In the genomic region with DNA sequence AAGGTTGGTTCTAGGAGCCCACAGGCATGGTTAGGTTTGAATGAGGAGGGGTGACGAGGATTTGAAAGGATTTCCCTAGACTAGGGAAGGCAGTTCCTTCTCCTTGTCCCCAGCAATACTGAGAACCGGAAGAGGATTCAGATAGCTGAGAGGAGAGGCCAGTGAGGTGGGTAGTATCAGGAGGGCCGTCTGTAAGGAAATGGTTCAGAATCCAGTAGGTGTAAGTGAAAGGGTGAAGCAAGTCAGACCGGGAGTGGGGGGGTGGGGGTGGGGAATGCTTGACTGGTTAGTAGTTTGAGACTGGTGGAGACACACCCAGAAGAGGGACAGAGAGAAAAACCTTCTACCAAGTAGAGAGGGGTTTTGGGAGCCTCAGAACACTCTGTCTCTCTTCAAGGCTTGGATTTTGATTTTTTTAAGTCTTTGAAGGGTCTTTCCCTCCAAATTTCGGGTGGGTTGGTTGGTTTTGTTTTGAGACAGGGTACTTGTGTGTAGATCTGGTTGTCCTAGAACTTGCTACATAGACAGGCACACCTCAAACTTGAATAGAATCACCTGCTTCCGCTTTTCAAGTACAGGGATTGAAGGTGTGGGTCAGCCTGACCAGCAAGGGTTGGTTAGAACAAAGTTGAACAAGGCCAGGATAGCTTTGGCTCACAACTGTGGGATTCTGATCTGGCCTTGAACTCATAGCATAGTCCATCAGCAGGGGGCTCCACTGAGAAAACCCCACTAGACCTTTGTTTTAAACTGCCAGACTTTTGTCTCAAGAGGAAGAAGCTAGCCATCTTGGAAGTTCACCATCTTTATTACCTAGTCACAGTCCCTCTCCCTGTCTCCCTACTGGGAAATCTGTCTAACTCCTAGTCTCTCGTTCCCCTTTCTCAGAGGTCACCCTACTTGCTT, we compare ENCODE assay signal across 12 mouse cellular contexts. TPM values are rescaled to one million over a fixed set of nuclear protein-coding genes. Genes with fewer than 3 reads are reported as not detected.
DNase-seq lines count a peak whose midpoint lies in the region; ATAC-seq and TF ChIP-seq lines count a peak whose summit lies in the region.
"Had no signal": no experiment of that assay in that cellular context is flagged by ENCODE, and none has a peak within 500 bp of the region (broad histone marks: within the 10 kb centered on the region; RNA-seq: fewer than 3 reads in every experiment).

No protein-coding gene starts in this region.

- TF ChIP-seq EP300 in MEL (IDR thresholded peaks at IDR 0.05; ENCODE audit: low read depth in 1 of 2, low read length in 2 of 2) = 0 out of 4 replicates have a peak, but pooled peaks of 1 of the 2 experiments have one; percentile 1

- H3K9me3 ChIP-seq in kidney, postnatal 0 days (replicated peaks; ENCODE audit: low read length) = no peaks in the 10 kb centered on the region
- no peaks in the 10 kb centered on the region for H3K9me3 ChIP-seq in MEL (replicated peaks; ENCODE audit: insufficient read depth, low read length)
- H3K9me3 ChIP-seq in liver, embryonic 13.5 days (replicated peaks) = no peaks in the 10 kb centered on the region
- H3K9me3 ChIP-seq: embryonic facial prominence, embryonic 15.5 days; neural tube, embryonic 13.5 days had no signal

- peaks cover 5% of the 10 kb centered on the region; the same call in 1 of the 2 replicates for H3K4me1 ChIP-seq in kidney, postnatal 0 days (replicated peaks; ENCODE audit: insufficient read depth, low read length)
- peaks cover 4 to 17% of the 10 kb centered on the region in 2 experiments for H3K4me1 ChIP-seq in MEL (ENCODE audit: control insufficient read depth in 1 of 2, insufficient read depth in 2 of 2, low read length in 2 of 2)
- H3K4me1 ChIP-seq in liver, embryonic 13.5 days (replicated peaks) = peaks cover 30% of the 10 kb centered on the region

- no peak overlapping the region for H3K27ac ChIP-seq in kidney, postnatal 0 days
- peak overlapping the region; percentile 73 for H3K27ac ChIP-seq in MEL (ENCODE audit: control insufficient read depth, low read depth, low read length)
- H3K27ac ChIP-seq in liver, embryonic 13.5 days = no peak overlapping the region
- H3K27ac ChIP-seq: embryonic facial prominence, embryonic 15.5 days; neural tube, embryonic 13.5 days had no signal

- H3K27me3 ChIP-seq in kidney, postnatal 0 days (ENCODE audit: insufficient read depth, low read length) = 0 out of 2 replicates have a peak, but pooled peaks cover 4% of the 10 kb centered on the region
- H3K27me3 ChIP-seq in MEL (ENCODE audit: control insufficient read depth in 1 of 2, insufficient read depth in 2 of 2, low read length in 2 of 2) = no peaks in the 10 kb centered on the region
- peaks cover 19% of the 10 kb centered on the region for H3K27me3 ChIP-seq in liver, embryonic 13.5 days

- no peak for DNase-seq in kidney, postnatal 0 days (ENCODE audit: low spot score)
- no peak for DNase-seq in kidney, postnatal 14 days
- DNase-seq in MEL (ENCODE audit: low read depth, low spot score) = peak; percentile 78
- DNase-seq in liver, embryonic 13.5 days = peak; percentile 17
- peak; percentile 50 to 74 for DNase-seq in spleen, postnatal 4 days (ENCODE audit: low spot score in 2 of 2)
- no peak for DNase-seq in layer of hippocampus, adult 9-11 months
- no peak for DNase-seq in embryo, embryonic 11 days
- no peak for DNase-seq in ovary, postnatal 10 days (ENCODE audit: low spot score)
- DNase-seq: heart, adult 11 months; kidney, postnatal 36 days had no signal

- 76% methylated on average over 7 of the region's 7 CpGs for WGBS in kidney, postnatal 0 days
- WGBS in liver, embryonic 13.5 days (ENCODE audit: insufficient replicate concordance) = 31% methylated on average over 7 of the region's 7 CpGs

- H3K4me2 ChIP-seq in kidney, postnatal 0 days (ENCODE audit: low read length) = no peak overlapping the region
- H3K4me2 ChIP-seq in liver, embryonic 13.5 days = peak overlapping the region; percentile 36
- H3K4me2 ChIP-seq: embryonic facial prominence, embryonic 15.5 days; neural tube, embryonic 13.5 days had no signal

- peak; percentile 34; the same call in 1 of the 2 replicates for TF ChIP-seq CTCF in kidney, postnatal 0 days (IDR thresholded peaks at IDR 0.05; ENCODE audit: low read depth)
- peak; percentile 46 to 67 (median 67) for TF ChIP-seq CTCF in MEL (IDR thresholded peaks at IDR 0.05 in 2 of 3, conservative IDR thresholded peaks at IDR 0.05 in 1 of 3; ENCODE audit: control insufficient read depth in 1 of 3, insufficient read depth in 1 of 3, low read depth in 2 of 3, low read length in 3 of 3, poor library complexity in 1 of 3, severe bottlenecking in 1 of 3)

- TF ChIP-seq POLR2A in MEL (IDR thresholded peaks at IDR 0.05; ENCODE audit: control insufficient read depth in 1 of 2, insufficient read depth in 1 of 2, low read depth in 1 of 2, low read length in 2 of 2, poor library complexity in 1 of 2) = no peak; a peak in 1 of 4 replicates

- no peaks in the 10 kb centered on the region for H3K36me3 ChIP-seq in kidney, postnatal 0 days (ENCODE audit: insufficient read depth, low read length)
- H3K36me3 ChIP-seq in MEL (ENCODE audit: control insufficient read depth in 1 of 2, insufficient read depth in 2 of 2, low read length in 2 of 2) = peaks cover 0 to 12% of the 10 kb centered on the region in 2 experiments; a peak in 2 of 4 replicates
- H3K36me3 ChIP-seq in liver, embryonic 13.5 days = no peaks in the 10 kb centered on the region
- H3K36me3 ChIP-seq: embryonic facial prominence, embryonic 15.5 days; neural tube, embryonic 13.5 days had no signal

- ATAC-seq in kidney, postnatal 0 days (replicated peaks; ENCODE audit: low FRiP score, low read depth) = no peak
- no peak for ATAC-seq in liver, embryonic 13.5 days (ENCODE audit: low read depth)

- TF ChIP-seq RAD21 in MEL (IDR thresholded peaks at IDR 0.05; ENCODE audit: low read depth, low read length) = peak; percentile 6; the same call in 1 of the 2 replicates

- H3K9ac ChIP-seq in kidney, postnatal 0 days (ENCODE audit: low read depth, low read length) = no peak overlapping the region
- H3K9ac ChIP-seq in MEL (ENCODE audit: control insufficient read depth, low read depth, low read length, poor library complexity, severe bottlenecking) = peak overlapping the region; percentile 63
- H3K9ac ChIP-seq in liver, embryonic 13.5 days = no peak overlapping the region
- H3K9ac ChIP-seq: embryonic facial prominence, embryonic 15.5 days; neural tube, embryonic 13.5 days had no signal

- H3K4me3 ChIP-seq in kidney, postnatal 0 days (replicated peaks; ENCODE audit: low read depth, low read length) = no peak overlapping the region
- H3K4me3 ChIP-seq in MEL (ENCODE audit: control insufficient read depth in 1 of 2, insufficient read depth in 1 of 2, low read depth in 2 of 2, low read length in 2 of 2) = peak overlapping the region; percentile 63 to 85
- H3K4me3 ChIP-seq in liver, embryonic 13.5 days (replicated peaks) = 0 out of 2 replicates have a peak overlapping the region, but pooled peaks have one; percentile 32
- H3K4me3 ChIP-seq: embryonic facial prominence, embryonic 15.5 days; neural tube, embryonic 13.5 days had no signal

- no peaks in the 10 kb centered on the region for H3K79me2 ChIP-seq in MEL (ENCODE audit: control insufficient read depth, insufficient read depth, low read length, poor library complexity)

TF ChIP-seq in MEL, 35 proteins besides CTCF, POLR2A, EP300 and RAD21:
- TF ChIP-seq POLR2AphosphoS2 (IDR thresholded peaks at IDR 0.05; ENCODE audit: low read length) = no peak
- TF ChIP-seq KAT2A (conservative IDR thresholded peaks at IDR 0.05; ENCODE audit: low read depth, low read length) = no peak
- no peak for TF ChIP-seq RCOR1 (IDR thresholded peaks at IDR 0.05; ENCODE audit: low read depth, low read length)
- TF ChIP-seq SMC3 (IDR thresholded peaks at IDR 0.05; ENCODE audit: low read depth, low read length) = peak; percentile 39
- TF ChIP-seq POLR2AphosphoS5 (IDR thresholded peaks at IDR 0.05; ENCODE audit: borderline replicate concordance, low read depth, low read length) = no peak
- TF ChIP-seq TBP (IDR thresholded peaks at IDR 0.05; ENCODE audit: low read depth, low read length) = no peak
- no peak for TF ChIP-seq TCF12 (IDR thresholded peaks at IDR 0.05; ENCODE audit: low read depth, low read length)
- TF ChIP-seq NRF1 (IDR thresholded peaks at IDR 0.05; ENCODE audit: insufficient read depth, low read depth, low read length, poor library complexity, severe bottlenecking) = no peak
- no peak for TF ChIP-seq SIN3A (IDR thresholded peaks at IDR 0.05; ENCODE audit: low read length)
- TF ChIP-seq HCFC1 (IDR thresholded peaks at IDR 0.05; ENCODE audit: low read depth, low read length) = 0 out of 2 replicates have a peak, but pooled peaks have one; percentile 15
- TF ChIP-seq MXI1 (IDR thresholded peaks at IDR 0.05; ENCODE audit: low read depth, low read length) = no peak
- 0 out of 2 replicates have a peak, but pooled peaks have one; percentile 3 for TF ChIP-seq TAL1 (IDR thresholded peaks at IDR 0.05; ENCODE audit: low read length)
- TF ChIP-seq ELF1 (IDR thresholded peaks at IDR 0.05; ENCODE audit: low read depth, low read length) = 0 out of 2 replicates have a peak, but pooled peaks have one; percentile 28

RNA-seq across cellular contexts. Expression of gene Tnfrsf13b, which starts 17.3 kb away (rescaled TPM):
- polyA plus RNA-seq in kidney, postnatal 0 days (2015; fragmentation: Nextera tagmentation; extraction: Ambion mirVana) = 1.2 and 1.7 TPM in 2 replicates
- 7.7 and 11.9 TPM in 2 replicates for total RNA-seq in MEL (2012; rRNA removed)
- 10 to 100 TPM in 1 of 2 experiments, not detected in 1; 17.9 TPM for polyA plus RNA-seq in MEL (2012; ENCODE audit: insufficient read depth in 1 of 2, insufficient read length in 2 of 2, low read depth in 1 of 2, low replicate concordance in 2 of 2, missing spikeins in 1 of 2)
- polyA plus RNA-seq in liver, embryonic 13.5 days (2015; fragmentation: Nextera tagmentation; extraction: Ambion mirVana) = 2.9 and 3.3 TPM in 2 replicates

RNA-seq across cellular contexts. Expression of gene Usp22, which starts 31.0 kb away (rescaled TPM):
- 73.0 and 85.5 TPM in 2 replicates for polyA plus RNA-seq in kidney, postnatal 0 days (2015; fragmentation: Nextera tagmentation; extraction: Ambion mirVana)
- total RNA-seq in MEL (2012; rRNA removed) = 36.5 and 37.1 TPM in 2 replicates
- 100 to 1,000 TPM in 1 of 2 experiments, 10 to 100 TPM in 1; 36.9 to 646 TPM for polyA plus RNA-seq in MEL (2012; ENCODE audit: insufficient read depth in 1 of 2, insufficient read length in 2 of 2, low read depth in 1 of 2, low replicate concordance in 2 of 2, missing spikeins in 1 of 2)
- polyA plus RNA-seq in liver, embryonic 13.5 days (2015; fragmentation: Nextera tagmentation; extraction: Ambion mirVana) = 14.7 and 15.9 TPM in 2 replicates

Comparison
In these comparisons a context has a peak if more than half of its experiments do, and no peak if none do; other contexts are left out.
1. DNase-seq: peak in MEL (single experiment), liver, embryonic 13.5 days (single experiment) and spleen, postnatal 4 days (2 of 2); none in kidney, postnatal 0 days (single experiment), kidney, postnatal 14 days (single experiment), layer of hippocampus, adult 9-11 months (single experiment), embryo, embryonic 11 days (single experiment) and ovary, postnatal 10 days (single experiment).